Mouse (Mus musculus) kidney, postnatal 0 days (tissue): ENCODE measurements around the gene Mtg2. TPM values are rescaled to one million over a fixed set of nuclear protein-coding genes. Genes with fewer than 3 reads are reported as not detected.

ENCODE experiments used
- ATAC-seq: fragments of 200-750 bp; cut with Nextera tagmentation; replicated peaks from 2 replicates; pipeline ENCODE4 v1.8.0; 2017; ENCODE audit warnings: low read depth, moderate number of reproducible peaks, moderate TSS enrichment, moderate library complexity; ENCODE audit not compliant: low FRiP score
- DNase-seq: peaks from one replicate; pipeline ENCODE4 v3.0.0-alpha.2; 2016; ENCODE audit warnings: low spot score
- H3K27ac ChIP-seq: fragments of 300-500 bp; sonication (generic); 2 replicates; pipeline ENCODE4 v1.5.1; 2014; ENCODE audit warnings: mild to moderate bottlenecking
- H3K27me3 ChIP-seq: fragments of 300-500 bp; sonication (generic); 2 replicates; pipeline ENCODE4 v1.6.1; 2014; ENCODE audit warnings: low read length, mixed read lengths; ENCODE audit not compliant: insufficient read depth
- H3K36me3 ChIP-seq: fragments of 300-500 bp; sonication (generic); 2 replicates; pipeline ENCODE4 v1.6.1; 2014; ENCODE audit warnings: low read length, mixed read lengths; ENCODE audit not compliant: insufficient read depth
- H3K4me1 ChIP-seq: fragments of 300-500 bp; sonication (generic); replicated peaks from 2 replicates; pipeline ENCODE4 v1.6.1; 2014; ENCODE audit warnings: antibody characterized with exemption, low read length, mixed read lengths; ENCODE audit not compliant: insufficient read depth
- H3K4me2 ChIP-seq: fragments of 300-500 bp; sonication (generic); 2 replicates; pipeline ENCODE4 v1.6.1; 2014; ENCODE audit warnings: mild to moderate bottlenecking, low read length, moderate library complexity, mixed read lengths
- H3K4me3 ChIP-seq: fragments of 300-500 bp; sonication (generic); replicated peaks from 2 replicates; pipeline ENCODE4 v1.5.1; 2014; ENCODE audit warnings: low read depth, low read length
- H3K9ac ChIP-seq: fragments of 300-500 bp; sonication (generic); 2 replicates; pipeline ENCODE4 v1.6.1; 2014; ENCODE audit warnings: low read depth, low read length
- H3K9me3 ChIP-seq: fragments of 300-500 bp; sonication (generic); replicated peaks from 2 replicates; pipeline ENCODE4 v1.6.1; 2016; ENCODE audit warnings: low read length, inconsistent platforms, mixed read lengths
- CTCF ChIP-seq: IDR thresholded peaks from 2 replicates; pipeline ENCODE4 v1.5.1; 2016; ENCODE audit warnings: antibody characterized with exemption, low read depth, mild to moderate bottlenecking, moderate library complexity
- WGBS: fragments of 180-500 bp; shearing (Covaris S2); extraction: QIAGEN DNeasy Blood & Tissue Kit; methylation state at CpG from one replicate; pipeline ENCODE4 v1.1.7; 2014; 5-methylcytosine and 5-hydroxymethylcytosine counted together
- polyA plus RNA-seq: library from polyadenylated mRNA; unstranded; fragments of >200 nt; fragmentation: Nextera tagmentation; extraction: Ambion mirVana; gene quantifications from 2 replicates; pipeline ENCODE4 v1.2.1, GENCODE M21; 2015

The Mtg2 gene
- polyA plus RNA-seq, 1 experiment from 2014 or later, result 18.6 TPM

DNA sequence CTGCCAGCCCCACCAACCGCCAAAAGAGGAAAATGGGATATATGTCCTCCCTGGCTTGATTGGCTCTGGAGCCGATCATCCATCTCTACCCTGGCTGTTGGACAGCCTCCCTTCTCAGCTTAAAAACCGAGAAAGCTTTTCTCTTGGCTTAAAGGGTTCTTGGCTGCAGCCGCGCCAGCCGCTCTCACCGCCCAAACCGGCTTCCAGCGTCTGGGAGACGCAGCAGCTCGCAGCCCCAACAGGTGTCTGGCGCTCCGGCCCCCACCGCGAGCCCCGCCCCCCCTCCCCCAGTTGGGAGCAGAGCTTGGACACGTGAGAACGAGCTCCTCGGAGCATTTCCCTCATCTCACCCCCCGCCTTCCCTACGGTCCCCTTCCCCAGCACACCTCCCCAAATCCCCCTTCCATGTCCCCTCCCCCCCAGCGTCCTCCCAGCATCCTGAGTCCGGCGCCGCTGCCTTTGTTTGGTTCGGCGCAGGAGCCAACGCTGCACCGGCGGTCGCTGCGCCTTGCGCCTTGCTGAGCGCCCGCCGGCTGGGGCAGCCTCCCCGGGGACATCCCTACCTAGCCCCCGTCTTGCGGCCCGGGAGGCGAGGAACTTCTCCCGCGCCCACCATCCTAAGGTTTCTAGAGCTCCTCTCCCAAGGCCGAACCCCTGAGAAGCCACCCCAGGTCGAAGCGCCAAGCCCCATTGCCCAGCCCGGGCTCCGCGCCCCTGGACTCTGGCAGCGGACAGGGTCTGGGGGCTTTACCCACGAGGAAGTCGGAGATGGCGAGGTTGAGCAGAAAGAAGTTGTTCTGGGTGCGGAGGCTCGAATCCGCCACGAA lies 33.0 kb downstream of the Mtg2 start:
- Histone ChIP-seq H3K27me3 (peaks cover 55% of the 10 kb centered on the region), H3K36me3 (no peaks in the 10 kb centered on the region), H3K27ac (no peak overlapping the region), H3K4me2 (peak overlapping the region; percentile 86), H3K4me3 (peak overlapping the region; percentile 48), H3K4me1 (peaks cover 6% of the 10 kb centered on the region), H3K9ac (no peak overlapping the region), H3K9me3 (no peaks in the 10 kb centered on the region)
- no peak for DNase-seq
- no peak for TF ChIP-seq CTCF
- no peak for ATAC-seq
- 1% methylated on average over 52 of the region's 57 CpGs for WGBS

- Histone ChIP-seq H3K9me3 (no peaks in the 10 kb centered on the region), H3K27ac (no peak within 1 kb of the TSS), H3K36me3 (no peaks in the 10 kb centered on the region), H3K4me1 (peaks cover 6% of the 10 kb centered on the region), H3K4me3 (peak within 1 kb of the TSS; percentile 48), H3K4me2 (peak within 1 kb of the TSS; percentile 86), H3K9ac (no peak within 1 kb of the TSS), H3K27me3 (peaks cover 55% of the 10 kb centered on the region)
- ATAC-seq, result peak; percentile 76
- peak; percentile 71 for DNase-seq
- under 1% methylated on average over 66 of the region's 87 CpGs for WGBS
- TF ChIP-seq CTCF, result no peak
Observed at GRCm38 (mm10) chr2:180103978-180104658, 33.7 kb downstream of the Mtg2 start, which contains the start of gene Hrh3. Hrh3 (minus strand) TSS chr2:180104488.

DNA sequence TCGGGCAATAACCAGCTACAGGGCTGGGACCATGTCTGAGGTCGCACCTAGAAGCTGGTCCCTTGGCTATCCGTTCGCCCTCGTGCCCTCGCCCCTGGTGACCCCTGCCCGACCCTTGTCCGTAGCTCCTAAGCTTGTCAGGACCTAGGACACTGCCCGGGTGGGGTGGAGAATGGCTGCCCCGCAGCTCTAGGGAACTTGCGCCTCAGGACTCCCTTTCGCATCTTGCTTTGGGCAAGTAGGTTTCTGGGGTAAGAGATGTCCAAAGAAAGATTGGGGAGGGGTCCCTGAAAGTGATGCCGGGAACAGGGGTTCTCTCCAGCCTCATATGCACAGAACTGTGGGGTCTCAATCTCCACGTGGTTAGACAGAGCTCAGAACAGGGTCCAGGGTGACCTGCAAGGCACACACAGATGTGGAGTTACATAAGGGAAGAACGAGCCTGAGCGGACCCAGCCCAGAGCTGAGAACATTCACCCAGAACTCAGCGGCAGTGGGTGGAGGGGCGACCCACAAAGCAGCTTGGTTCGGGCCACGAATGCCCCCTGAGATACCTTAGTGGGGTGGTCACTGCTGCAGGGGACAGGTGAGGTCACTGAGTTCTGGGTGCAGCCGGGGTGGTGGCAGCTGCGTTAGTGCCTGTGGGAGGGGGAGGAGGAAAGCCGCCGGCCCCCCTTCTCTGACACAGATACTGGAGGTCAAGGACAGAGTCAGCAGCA lies 34.4 kb downstream of the Mtg2 start:
- no peak for ATAC-seq

DNA sequence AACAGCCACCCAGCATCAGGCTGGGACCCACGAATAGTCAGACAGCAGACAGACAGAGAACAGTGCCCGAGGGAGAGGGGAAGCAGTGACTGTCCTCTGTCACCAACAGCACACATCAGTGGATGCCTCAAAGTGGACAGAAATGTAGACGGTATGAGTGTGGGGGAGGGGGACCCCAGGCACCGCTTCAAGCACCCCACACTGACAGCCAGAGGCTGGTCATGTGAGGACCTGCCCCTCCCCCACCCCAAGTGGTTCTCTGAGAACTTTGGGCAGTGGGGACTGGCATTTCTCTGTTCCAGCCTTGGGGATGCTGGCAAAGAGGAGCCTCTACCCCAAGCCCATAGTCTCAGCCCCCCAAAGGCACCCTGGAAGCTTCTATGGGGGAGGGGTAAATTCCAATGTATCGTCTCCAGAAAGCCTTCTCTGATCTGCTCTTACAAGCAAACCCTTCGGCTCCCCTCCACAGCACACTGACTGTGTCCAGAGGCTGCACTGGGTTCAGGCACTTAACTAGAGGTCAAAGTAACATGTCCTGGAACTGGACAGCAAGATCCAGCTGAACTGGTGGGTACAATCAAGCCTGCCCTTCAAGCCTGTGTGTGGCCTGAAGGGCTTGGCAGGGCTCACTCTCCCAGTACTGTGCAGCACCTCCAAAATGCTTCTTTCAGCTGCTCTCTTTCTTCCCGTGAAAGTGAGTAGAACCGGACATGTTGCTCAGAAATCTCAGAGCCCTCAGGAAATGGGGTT lies 35.2 kb downstream of the Mtg2 start:
- WGBS, result 30% methylated on average over 8 of the region's 8 CpGs
- no peak overlapping the region for H3K4me2 ChIP-seq
- ATAC-seq, result no peak
- peaks cover 48% of the 10 kb centered on the region for H3K27me3 ChIP-seq
- no peak overlapping the region for H3K4me3 ChIP-seq
- H3K4me1 ChIP-seq, result peaks cover 6% of the 10 kb centered on the region
- no peaks in the 10 kb centered on the region for H3K36me3 ChIP-seq
- no peak overlapping the region for H3K27ac ChIP-seq
- TF ChIP-seq CTCF, result no peak
- no peaks in the 10 kb centered on the region for H3K9me3 ChIP-seq
- no peak overlapping the region for H3K9ac ChIP-seq
- no peak for DNase-seq

More for the DNA sequence above, 34.4 kb downstream of the Mtg2 start:
- Histone ChIP-seq H3K4me3 (peak overlapping the region; percentile 48), H3K4me1 (peaks cover 6% of the 10 kb centered on the region), H3K4me2 (peak overlapping the region; percentile 86), H3K27ac (no peak overlapping the region), H3K27me3 (peaks cover 55% of the 10 kb centered on the region), H3K9ac (no peak overlapping the region), H3K9me3 (no peaks in the 10 kb centered on the region), H3K36me3 (no peaks in the 10 kb centered on the region)
- DNase-seq, result no peak
- WGBS, result 8% methylated on average over 24 of the region's 24 CpGs
- TF ChIP-seq CTCF, result no peak

- DNase-seq, result no peak
- H3K9ac ChIP-seq, result no peak overlapping the region
- no peak overlapping the region for H3K27ac ChIP-seq
- H3K4me3 ChIP-seq, result no peak overlapping the region
- H3K27me3 ChIP-seq, result peaks cover 34% of the 10 kb centered on the region
- H3K9me3 ChIP-seq, result no peaks in the 10 kb centered on the region
- peaks cover 6% of the 10 kb centered on the region for H3K4me1 ChIP-seq
- ATAC-seq, result no peak
- H3K4me2 ChIP-seq, result no peak overlapping the region
- WGBS, result 63% methylated on average over 4 of the region's 4 CpGs
- peak; percentile 48; the same call in 1 of the 2 replicates for TF ChIP-seq CTCF
- H3K36me3 ChIP-seq, result no peaks in the 10 kb centered on the region
Observed at GRCm38 (mm10) chr2:180107081-180107480, 36.7 kb downstream of the Mtg2 start.

- H3K9me3 ChIP-seq, result no peaks in the 10 kb centered on the region
- ATAC-seq (no peak), DNase-seq (no peak)
- H3K36me3 ChIP-seq, result no peaks in the 10 kb centered on the region
- H3K9ac ChIP-seq, result no peak overlapping the region
- 47% methylated on average over 6 of the region's 6 CpGs for WGBS
- no peak for TF ChIP-seq CTCF
- H3K27me3 ChIP-seq, result peaks cover 23% of the 10 kb centered on the region
- H3K4me2 ChIP-seq, result no peak overlapping the region
- no peak overlapping the region for H3K27ac ChIP-seq
- no peak overlapping the region for H3K4me3 ChIP-seq
- H3K4me1 ChIP-seq, result peaks cover 6% of the 10 kb centered on the region
Observed at GRCm38 (mm10) chr2:180108285-180108684, 37.9 kb downstream of the Mtg2 start.
